Mouse (Mus musculus) embryo, embryonic 11.5 days (tissue): ENCODE measurements around the gene Il17c.

Experiments used
- DNase-seq: peaks from one replicate; pipeline ENCODE4 v3.0.0-alpha.2; 2012; ENCODE audit warnings: low read depth, low spot score

Gene Il17c

DNA sequence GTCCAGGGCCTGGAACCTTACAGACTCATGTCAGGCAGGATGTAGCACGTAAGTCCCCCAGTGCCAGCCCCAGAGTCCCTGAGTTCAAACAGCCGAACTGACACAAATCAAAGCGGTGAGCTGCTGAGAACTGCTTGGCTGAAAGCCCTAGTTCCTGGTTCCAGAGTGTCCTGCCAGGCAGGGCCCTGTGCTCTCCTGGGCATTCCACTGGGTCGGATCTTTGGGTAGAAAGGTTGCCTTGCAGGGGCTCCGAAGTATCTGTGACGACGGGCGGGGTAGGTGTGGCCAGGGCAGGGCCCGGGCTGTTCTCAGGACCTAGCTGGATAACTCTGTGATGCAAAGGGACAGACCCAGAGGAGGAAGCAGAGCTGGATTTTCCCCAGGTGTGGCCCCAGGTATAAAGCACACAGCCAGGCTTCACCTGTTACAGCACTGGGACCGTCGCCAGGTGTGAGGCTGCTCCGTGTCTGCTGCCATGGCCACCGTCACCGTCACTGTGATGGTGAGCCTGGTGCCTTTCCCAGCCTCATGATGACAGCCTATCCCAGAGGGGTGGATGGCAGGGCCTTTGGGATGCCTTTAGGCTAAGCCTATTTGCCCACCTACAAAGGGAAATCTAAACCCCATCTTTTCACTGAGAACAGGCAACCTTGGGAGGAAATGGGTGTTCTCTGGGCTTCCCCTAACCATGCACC lies at the start of gene Il17c:
Gene Il17c, plus strand, starts transcription at position 645 of the 695 bp plus-strand sequence.
- DNase-seq: no peak

- DNase-seq: no peak
Observed at GRCm38 (mm10) chr8:122375320-122375719, 46.5 kb upstream of the Il17c start.

- DNase-seq: no peak
Observed at GRCm38 (mm10) chr8:122375751-122376364, 46.0 kb upstream of the Il17c start.

DNA sequence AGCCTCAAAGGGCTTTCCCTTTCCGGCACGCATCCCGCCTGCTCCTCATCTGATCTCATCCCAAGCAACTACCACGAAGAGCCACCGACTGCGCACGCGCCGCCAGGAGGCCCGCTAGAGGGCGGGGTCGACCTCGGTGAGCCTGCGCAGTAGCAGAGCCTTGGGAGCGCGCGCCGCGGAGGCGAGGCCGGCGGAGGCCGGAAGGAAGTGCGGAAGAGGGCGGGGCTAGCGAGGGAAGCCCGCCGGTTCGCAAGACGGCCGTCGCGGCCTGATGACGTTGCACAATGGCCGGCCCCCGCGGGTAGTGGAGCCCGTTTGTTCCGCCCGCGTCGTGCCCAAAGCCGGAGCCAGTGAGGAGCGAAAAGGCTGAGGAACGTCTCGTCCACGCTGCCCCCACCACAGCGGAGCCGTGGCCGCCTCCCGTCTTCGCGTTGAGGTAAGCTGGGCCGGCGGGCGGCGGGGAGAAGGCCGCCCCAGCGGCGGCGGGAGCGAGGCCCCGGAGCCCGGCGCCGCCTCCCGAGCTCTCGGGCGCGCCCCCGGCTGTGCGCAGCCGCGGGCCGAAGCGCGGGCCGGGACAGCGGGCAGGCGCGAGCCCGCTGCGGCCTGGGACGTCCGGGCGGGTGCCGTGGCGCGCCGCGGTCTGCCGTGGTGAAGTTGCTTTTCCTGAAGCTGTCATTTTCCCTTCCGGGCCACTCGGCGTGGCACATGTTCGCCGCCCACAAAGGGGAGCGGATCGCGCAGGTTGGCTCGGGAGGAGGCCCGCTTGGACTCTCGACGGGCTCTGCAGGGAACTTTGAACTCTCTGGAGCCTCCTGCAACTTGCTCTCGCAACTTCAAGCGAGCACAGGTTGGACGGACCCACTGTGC lies 45.2 kb upstream of the Il17c start, which contains the start of gene Zc3h18:
Gene Zc3h18, plus strand, starts transcription at position 245 of the 867 bp plus-strand sequence.
- DNase-seq: peak; percentile 99

- DNase-seq: no peak
Observed at GRCm38 (mm10) chr8:122383039-122383438, 38.8 kb upstream of the Il17c start.

- no peak for DNase-seq
Observed at GRCm38 (mm10) chr8:122389357-122389756, 32.5 kb upstream of the Il17c start.

GRCm38 (mm10) chr8:122390758-122391157 lies 31.1 kb upstream of the Il17c start:
- no peak for DNase-seq

DNA sequence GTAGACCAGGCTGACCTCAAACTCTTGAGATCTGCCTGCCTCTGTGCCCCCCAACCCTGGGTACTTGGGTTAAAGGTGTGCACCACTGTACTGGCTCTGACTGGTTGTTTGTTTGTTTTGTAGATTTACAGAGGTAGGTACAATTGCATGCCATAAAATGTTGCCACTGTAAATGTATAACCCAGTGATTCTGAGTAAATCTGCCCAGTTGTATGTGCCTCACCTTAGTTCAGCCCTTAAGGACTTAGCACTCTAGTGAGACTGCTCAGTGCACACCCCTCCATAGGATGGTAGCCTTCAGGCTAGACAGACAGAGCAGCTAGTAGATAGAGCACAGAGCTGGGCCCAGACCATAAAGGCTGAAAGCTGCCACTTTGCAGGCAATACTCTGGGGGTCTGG lies 28.1 kb upstream of the Il17c start:
- no peak for DNase-seq

DNA sequence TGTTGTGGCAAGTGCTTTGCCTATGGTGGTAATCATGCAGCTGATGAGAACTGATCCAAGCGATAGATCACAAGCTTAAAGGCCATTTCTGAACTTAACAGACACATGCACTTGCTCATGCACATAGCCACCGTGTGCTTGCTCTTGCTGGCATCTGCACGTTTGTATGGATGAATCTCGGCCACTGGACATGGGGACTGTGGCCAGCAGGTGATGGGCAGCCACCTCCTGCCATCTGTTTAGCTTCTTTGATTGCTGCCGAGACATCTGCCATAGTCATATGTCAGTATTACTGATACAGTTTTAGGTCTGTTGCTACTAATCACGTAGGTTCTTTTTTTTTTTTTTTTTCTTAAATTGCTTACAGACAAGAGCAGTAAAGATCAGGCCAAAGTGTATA lies 26.5 kb upstream of the Il17c start:
- no peak for DNase-seq

DNA sequence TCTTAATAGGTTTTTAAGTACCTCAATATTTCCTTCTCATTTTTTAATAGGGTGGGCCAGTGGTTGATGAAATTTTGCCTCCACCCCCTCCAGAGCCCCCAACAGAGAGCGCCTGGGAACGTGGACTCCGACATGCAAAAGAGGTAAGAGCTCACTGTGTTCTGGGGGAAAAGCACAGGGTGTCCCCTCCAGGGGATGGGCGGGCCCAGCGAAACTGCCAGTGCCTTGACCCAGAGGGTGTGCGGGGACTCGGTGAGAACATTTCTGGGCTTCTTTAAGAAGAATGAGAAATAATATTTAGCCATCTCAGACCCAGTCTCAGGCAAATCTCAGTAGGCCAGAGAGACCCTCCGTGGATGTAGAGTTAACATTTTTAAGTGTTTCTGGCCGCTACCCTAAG lies 23.6 kb upstream of the Il17c start:
- DNase-seq: no peak

DNA sequence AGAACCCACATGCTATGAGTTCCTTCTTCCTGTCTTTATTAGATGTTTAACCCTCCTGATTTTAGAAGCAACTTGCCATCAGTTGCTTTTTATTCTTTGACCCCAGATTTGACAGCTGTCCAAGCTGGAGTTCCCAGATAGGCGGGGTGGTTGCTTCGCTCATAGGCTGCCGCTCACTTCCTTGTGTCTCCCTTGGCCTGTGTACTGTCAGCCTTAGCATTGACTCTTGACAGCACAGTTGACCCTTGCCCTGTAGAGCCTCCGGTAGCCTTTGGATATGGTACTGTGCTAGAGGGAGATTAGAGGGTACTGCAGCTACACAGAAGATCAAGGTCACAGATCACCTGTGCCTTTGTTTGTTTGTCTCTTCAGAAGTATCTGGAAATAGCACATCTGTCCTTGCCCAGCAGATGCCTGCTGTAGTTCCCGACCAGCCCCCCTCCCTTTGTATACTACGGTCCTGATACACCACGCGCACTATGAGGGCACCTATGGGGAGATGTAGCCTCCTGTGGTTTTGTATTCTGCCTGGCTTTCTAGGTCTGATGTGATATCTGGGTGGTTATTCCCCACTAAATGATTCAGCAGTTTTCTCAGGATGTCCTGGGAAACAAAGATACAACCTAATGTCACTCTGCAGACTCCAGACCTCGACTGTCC lies 16.5 kb upstream of the Il17c start:
- DNase-seq: no peak

DNA sequence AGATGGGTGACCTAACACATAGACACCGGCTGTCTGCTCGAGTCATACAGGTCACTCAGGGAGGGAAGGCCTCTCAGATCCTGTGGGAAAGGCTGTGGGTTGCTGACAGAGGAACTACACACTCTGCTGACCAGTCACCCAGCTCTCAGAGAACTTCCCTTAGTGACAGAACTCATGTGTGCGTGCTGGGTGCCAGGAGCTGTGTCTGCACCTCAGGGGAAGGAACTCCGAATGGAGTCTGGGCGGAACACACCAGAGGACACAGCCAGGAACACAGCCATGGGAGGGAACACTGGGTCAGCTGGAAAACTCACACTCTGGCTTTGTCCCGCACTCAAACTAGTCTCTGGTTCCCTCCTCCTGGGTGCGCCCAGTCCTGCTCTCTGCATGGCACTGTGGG lies 14.1 kb upstream of the Il17c start:
- DNase-seq: no peak

GRCm38 (mm10) chr8:122414311-122414710 lies 7.5 kb upstream of the Il17c start:
- DNase-seq: no peak

DNA sequence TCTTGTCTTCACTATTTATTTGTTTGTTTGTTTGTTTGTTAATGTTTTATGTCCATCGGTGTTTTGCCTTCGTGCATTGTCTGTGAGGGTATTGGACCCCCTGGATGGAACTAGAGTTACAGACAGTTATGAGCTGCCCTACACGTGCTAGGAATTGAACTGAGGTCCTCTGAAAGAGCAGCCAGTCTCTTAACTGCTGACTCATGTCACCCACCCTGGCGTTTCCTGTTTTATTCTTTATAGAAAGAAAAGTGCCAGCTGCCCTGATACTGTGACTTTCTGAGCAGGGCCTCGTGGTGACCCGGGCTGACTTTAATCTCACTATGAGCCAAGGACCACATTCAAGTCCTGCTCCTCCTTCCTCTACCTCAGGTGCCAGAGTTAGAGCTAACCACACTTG lies 6.3 kb upstream of the Il17c start:
- no peak for DNase-seq

- no peak for DNase-seq
Observed at GRCm38 (mm10) chr8:122419881-122420555, 1.8 kb upstream of the Il17c start.

DNA sequence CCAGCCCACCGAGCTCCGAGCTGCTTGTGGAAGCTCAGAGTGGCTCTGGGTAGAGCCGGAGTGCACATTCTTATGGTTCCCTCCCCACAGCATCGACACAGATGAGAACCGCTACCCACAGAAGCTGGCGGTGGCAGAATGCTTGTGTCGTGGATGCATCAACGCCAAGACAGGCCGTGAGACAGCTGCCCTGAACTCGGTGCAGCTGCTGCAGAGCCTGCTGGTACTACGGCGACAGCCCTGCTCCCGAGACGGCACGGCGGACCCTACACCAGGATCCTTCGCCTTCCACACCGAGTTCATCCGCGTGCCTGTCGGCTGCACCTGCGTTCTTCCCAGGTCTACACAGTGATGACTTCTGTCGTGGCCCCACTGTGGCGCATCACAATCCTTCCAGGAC lies 1.4 kb downstream of the Il17c start:
- no peak for DNase-seq

DNA sequence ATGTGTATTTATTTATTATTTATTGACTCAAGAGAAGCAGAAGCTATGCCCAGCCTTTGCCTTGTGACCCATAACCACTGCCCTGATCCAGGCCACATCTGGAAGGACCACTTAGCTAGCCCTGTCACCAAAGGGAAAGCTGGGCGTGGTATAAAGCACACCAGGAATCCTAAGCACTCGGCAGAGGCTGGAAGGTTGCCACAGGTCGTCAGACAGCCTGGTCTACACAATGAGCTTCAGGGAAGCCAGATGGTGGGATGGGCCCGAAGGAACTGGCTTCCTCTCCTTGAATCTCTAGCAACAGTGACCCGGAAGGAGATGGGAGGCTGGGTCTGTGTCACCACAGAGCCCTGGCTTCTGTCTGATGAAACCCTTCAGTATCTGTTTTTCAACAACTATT lies 1.8 kb downstream of the Il17c start:
- no peak for DNase-seq

- DNase-seq: no peak
Observed at GRCm38 (mm10) chr8:122426145-122426544, 4.3 kb downstream of the Il17c start.

- DNase-seq: no peak
Observed at GRCm38 (mm10) chr8:122427607-122428006, 5.8 kb downstream of the Il17c start.

DNA sequence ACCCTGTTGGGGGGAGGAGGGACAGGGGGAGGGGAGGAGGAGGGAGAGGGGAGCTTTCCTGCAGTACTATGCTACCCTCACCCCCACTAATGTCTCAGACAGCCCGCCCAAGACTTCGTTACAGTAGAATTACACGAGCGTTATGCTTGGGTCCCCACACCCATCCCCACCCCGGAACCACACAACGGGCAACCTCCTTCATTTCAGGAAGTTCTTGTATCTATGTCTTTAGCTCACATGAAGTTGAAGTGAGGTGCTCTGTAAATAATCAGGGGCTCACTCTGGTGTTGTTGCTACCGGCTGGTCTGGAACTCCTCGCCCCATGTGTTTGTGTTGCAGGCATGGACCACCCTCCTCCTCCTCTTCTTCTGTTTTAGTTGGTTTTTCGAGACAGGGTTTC lies 6.3 kb downstream of the Il17c start:
- DNase-seq: no peak

GRCm38 (mm10) chr8:122430058-122430636 lies 8.3 kb downstream of the Il17c start:
- no peak for DNase-seq
